Mouse (Mus musculus): Measurements from ENCODE around the gene AF366264.
"Not testable (repeated sequence)": the region's sequence is repeated elsewhere in the genome, so short reads cannot be mapped to it uniquely, and the experiment has no call there.

Gene AF366264

DNA sequence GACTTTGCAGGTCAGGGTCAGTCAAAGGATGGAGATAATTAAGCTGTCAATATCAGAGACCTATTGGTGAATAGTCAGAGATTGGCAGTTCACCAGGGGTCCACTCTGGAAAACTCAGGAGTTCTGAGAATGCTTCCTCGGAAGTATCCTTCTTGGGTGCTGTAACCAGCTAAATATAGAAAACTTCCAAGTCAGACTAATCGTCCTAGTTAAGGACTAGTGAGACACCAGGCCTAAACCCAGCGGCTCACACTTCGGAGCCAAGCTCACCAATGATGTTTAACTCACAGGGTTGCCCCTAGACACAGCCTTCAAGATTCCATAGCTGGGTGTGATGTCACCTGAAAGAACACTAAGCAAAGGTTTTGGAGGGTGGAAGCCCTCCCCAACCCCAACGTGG lies at the start of gene AF366264:
AF366264 (minus strand) TSS at position 101 of the 400 bp plus-strand sequence.
- not testable (repeated sequence) for DNase-seq

DNA sequence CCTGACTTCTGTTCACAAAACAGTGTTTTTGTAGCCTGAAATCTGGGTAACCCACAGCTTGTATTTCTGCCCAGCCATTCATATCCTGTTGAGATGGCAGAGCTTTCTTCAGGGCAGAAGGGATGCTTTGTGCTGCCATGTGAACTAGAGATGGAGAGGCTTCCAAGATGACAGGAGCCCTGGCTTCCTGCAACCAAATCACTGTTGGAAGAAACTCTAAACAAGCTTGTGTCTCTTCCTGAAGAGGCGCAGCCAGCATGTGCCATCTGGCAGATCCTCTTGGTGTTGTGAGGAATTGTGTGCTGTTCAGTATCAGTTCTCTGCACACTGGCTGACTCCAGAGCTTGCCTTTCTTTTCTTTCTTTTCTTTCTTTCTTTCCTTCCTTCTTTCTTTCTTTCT lies 5.1 kb upstream of the AF366264 start:
- not testable (repeated sequence) for DNase-seq

DNA sequence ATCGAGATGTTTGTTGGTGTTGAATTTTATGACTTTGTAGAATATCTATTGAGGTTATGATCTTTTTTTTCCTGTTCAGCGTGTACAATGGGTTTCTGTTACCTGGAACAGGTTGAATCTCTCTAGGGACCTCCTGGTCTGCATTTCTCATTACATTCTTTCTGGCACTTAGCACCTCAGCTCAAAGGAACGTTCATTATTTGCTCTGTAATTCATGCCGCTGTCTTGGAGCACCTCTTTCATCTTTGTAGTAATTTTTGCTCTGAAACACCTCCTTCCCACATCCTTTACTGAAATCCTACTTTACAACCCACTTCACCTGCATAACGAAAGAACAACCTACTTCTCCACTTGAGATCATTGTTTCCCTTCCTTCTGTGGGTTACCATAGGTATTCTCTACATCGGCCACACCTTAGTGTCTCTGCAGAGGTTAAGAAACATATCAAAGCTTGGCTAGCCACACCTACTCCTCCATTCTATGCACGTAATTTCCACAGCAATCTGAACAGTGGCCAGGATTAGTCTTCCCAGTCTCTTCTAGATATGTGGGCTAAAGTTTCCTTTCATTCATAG lies 9.5 kb downstream of the AF366264 start:
- DNase-seq: no peak

DNA sequence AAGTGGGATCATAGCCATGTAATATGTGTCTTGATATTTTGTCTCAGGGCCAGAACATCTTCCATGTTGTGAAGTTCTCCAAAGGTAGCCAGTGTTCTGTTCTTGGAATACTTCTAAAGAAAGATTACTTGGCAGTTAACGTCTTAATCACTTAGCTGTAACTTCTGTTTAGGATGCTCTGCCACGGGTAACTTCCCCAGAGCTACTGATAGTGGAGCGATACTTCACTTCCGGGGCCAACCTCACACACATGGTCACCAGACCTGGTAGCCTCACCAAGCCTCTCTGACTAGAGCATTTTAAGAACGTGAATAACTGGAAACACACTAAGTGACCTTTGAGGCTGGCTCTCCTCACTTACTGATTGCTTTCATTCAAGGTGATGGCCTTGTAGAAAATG lies 38.6 kb downstream of the AF366264 start:
- no peak for DNase-seq

DNA sequence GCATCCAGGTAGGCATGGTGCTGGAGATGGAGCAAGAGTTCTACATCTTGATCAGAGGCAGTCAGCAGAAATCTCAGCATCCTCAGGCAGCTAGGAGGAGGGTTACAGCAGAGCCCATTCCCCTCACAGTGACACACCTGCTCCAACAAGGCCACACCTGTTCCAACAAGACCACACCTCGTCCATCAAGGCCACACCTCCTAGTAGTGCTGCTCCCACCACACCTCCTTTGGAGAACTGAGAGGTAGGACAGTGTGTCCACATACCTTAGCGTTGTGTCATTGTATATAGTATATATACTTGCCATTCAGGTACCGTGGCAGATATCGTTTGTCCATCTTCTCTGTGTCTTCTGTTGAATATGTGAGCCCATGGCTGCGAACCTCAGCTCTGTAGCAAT lies 40.5 kb downstream of the AF366264 start:
- DNase-seq: no peak

DNA sequence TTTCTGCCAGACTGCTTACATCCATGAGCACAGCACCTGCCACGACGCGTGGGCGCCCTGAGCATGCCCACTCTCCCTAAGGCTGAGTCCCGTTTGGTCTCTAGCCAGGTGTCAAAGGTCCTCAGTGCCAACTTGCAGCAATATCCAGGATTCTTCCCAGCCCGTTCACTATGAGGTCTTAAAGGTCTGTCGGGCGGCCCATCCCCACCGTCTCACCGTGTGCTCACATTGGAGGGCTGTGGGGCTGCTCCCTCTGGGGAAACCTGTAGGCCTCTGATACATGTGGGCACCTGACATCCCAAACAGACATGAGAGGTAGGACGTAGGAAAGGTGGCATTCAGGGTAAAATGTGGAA lies 44.5 kb downstream of the AF366264 start:
- DNase-seq: no peak

DNA sequence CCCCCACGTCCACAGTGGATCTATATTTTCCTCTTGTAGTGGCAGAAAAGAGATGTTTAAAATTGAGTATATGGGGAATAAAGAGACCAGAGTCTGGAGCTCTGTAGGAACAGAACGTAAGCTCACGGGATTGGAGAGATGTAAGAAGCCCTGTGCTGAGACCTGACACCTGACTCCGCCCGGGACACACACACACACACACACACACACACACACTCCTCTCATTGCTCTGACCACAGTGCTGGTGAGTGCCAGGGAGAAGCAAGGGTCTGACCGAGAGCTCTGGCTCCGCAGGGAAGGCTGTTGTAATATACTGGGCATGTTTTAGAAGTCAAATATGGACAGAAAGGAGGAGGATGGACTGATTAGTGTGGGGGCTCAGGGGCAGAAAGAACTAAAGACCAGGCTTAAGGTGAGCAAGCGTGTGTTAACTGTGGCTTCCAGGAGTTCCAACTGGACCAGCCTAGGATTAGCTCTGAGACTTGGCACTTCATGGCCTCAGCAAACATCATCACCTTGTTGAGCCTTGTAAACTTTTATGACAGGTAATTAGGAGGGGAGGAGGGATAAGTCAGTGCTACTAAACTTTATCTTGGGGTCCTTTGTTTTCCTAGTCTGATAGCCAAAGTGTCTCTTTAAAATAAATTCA lies 45.0 kb downstream of the AF366264 start:
- no peak for DNase-seq

DNA sequence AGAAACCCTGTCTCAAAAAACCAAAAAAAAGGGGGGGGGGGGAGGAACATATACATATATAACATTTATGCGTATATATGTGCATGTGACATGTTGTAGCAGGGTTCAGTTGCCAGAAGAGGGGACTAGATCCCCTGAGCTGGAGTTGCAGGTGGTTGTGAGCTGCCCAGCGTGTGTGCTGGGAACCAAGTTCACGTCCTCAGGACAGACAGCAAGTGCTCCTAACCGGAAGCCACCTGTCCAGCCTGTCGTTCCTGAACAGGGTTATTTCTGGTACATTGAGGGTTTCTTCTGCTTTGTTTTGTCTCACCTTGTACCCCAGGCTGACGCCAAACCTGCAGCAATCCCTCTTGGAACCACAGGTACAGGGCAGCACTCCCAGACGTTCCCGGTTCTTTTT lies 48.6 kb downstream of the AF366264 start:
- no peak for DNase-seq

DNA sequence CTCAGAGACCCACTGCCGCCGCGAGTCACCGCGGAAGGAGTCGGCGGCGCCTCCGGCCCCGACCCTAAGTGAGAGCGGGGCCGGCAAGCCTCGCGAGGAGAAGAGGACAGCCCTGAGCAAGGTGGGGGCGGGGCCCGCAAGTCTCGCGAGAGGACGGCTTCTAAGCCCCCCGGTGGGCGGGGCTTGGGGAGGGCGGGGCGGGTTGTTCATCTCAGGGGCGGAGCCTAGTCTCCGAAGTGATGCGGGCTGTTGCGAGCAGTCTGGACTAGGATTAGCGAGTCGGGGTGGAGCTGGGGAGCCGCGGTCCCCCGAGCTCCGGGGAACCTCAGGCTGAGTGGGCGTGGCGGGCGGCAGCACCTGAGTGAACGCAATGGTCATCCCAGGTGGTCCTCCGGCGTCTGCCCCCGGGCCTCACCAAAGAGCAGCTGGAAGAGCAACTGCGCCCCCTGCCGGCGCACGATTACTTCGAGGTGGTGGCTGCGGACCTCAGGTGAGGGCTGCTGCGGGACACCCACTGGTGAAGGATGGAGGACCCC lies 52.4 kb downstream of the AF366264 start:
- DNase-seq: peak; percentile 99

DNA sequence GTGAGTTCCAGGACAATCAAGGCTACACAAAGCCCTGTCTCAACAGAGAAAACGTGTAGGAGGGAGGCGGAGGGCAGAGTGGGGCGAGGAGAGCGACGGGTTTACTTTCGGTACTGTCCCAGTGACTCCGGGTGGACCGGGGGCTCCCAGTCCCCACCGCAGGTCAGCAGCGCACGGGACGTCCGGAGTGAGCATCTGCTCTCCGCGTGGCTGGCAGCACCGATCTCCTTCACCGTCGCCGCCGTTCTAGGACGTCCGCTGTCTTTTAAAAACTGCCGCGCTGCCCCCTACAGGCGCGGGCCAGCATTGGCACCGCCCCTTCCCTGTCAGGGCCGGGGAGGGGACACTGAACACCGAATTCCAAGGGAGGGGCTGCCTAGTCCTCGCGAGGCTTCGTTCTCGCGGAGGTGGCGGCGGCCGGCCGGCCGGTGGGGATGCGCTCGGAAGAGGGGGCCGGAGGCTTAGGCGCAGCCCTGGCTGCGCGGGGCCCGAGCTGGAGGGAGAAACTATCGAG lies 52.9 kb downstream of the AF366264 start, which contains the start of gene Upf3a:
Upf3a (plus strand) TSS at position 366 of the 514 bp plus-strand sequence.
- peak; percentile 88 for DNase-seq
